ENCODE assay signal across 11 mouse cellular contexts in the genomic region with DNA sequence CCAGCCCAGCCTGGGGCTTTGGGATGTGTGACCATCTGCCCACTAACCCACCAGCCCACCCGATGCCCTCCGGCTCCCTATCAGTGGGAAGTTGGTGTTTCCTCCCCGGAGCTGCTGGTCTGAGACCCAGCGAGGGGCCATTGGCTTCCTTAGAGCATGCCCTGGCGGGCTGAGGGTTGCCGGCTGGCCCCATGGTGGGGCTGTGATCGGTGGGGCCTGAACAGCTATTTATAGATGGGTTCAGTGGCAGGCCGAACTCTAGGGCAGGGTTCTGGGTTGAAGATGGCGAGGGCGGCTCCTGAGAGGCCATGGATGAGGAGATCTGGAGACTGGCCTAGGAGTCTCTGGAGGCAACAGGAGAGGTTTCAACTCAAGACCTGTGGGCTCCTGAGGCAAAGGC. TPM values are rescaled to one million over a fixed set of nuclear protein-coding genes. Genes with fewer than 3 reads are reported as not detected.
DNase-seq lines count a peak whose midpoint lies in the region; ATAC-seq lines count a peak whose summit lies in the region.
"Had no signal": no experiment of that assay in that cellular context is flagged by ENCODE, and none has a peak within 500 bp of the region (broad histone marks: within the 10 kb centered on the region; RNA-seq: fewer than 3 reads in every experiment).

No protein-coding gene starts in this region.

- no peak overlapping the region for H3K4me2 ChIP-seq in heart, embryonic 13.5 days
- H3K4me2 ChIP-seq in heart, embryonic 11.5 days: no peak overlapping the region
- no peak overlapping the region for H3K4me2 ChIP-seq in midbrain, embryonic 13.5 days (replicated peaks)
- H3K4me2 ChIP-seq in liver, embryonic 13.5 days: peak overlapping the region; percentile 45
- no peak overlapping the region for H3K4me2 ChIP-seq in stomach, embryonic 16.5 days (ENCODE audit: low read depth, low read length)
- no peak overlapping the region for H3K4me2 ChIP-seq in forebrain, embryonic 12.5 days
- H3K4me2 ChIP-seq: limb, embryonic 12.5 days had no signal

- 51% methylated on average over 10 of the region's 10 CpGs for WGBS in heart, embryonic 13.5 days
- 53% methylated on average over 10 of the region's 10 CpGs for WGBS in heart, embryonic 11.5 days (ENCODE audit: insufficient replicate concordance)
- 88% methylated on average over 10 of the region's 10 CpGs for WGBS in midbrain, embryonic 10.5 days
- 84% methylated on average over 10 of the region's 10 CpGs for WGBS in midbrain, embryonic 13.5 days
- 25% methylated on average over 10 of the region's 10 CpGs for WGBS in liver, embryonic 13.5 days (ENCODE audit: insufficient replicate concordance)
- WGBS in stomach, embryonic 16.5 days: 85% methylated on average over 10 of the region's 10 CpGs
- WGBS in forebrain, embryonic 12.5 days: 89% methylated on average over 10 of the region's 10 CpGs

- H3K4me3 ChIP-seq in heart, embryonic 13.5 days: peak overlapping the region; percentile 11; the same call in 1 of the 2 replicates
- no peak overlapping the region for H3K4me3 ChIP-seq in heart, embryonic 11.5 days (ENCODE audit: low read depth, low read length)
- no peak overlapping the region for H3K4me3 ChIP-seq in midbrain, embryonic 10.5 days
- H3K4me3 ChIP-seq in midbrain, embryonic 13.5 days (replicated peaks): no peak overlapping the region
- H3K4me3 ChIP-seq in liver, embryonic 13.5 days (replicated peaks): peak overlapping the region; percentile 41
- peak overlapping the region; percentile 22 for H3K4me3 ChIP-seq in stomach, embryonic 16.5 days (replicated peaks; ENCODE audit: low read length)
- H3K4me3 ChIP-seq in forebrain, embryonic 12.5 days (replicated peaks): no peak overlapping the region
- H3K4me3 ChIP-seq: limb, embryonic 12.5 days had no signal

- H3K27ac ChIP-seq in heart, embryonic 13.5 days (replicated peaks): no peak overlapping the region
- H3K27ac ChIP-seq in heart, embryonic 11.5 days (ENCODE audit: low read depth, low read length): no peak overlapping the region
- 0 out of 2 replicates have a peak overlapping the region, but pooled peaks have one; percentile 24 for H3K27ac ChIP-seq in midbrain, embryonic 10.5 days (replicated peaks)
- H3K27ac ChIP-seq in midbrain, embryonic 13.5 days: no peak overlapping the region
- H3K27ac ChIP-seq in liver, embryonic 13.5 days: peak overlapping the region; percentile 58
- H3K27ac ChIP-seq in stomach, embryonic 16.5 days (ENCODE audit: low read length): no peak overlapping the region; the same call in 1 of the 2 replicates
- no peak overlapping the region for H3K27ac ChIP-seq in forebrain, embryonic 12.5 days
- H3K27ac ChIP-seq: limb, embryonic 12.5 days had no signal

- H3K36me3 ChIP-seq in heart, embryonic 13.5 days: no peaks in the 10 kb centered on the region
- H3K36me3 ChIP-seq in heart, embryonic 11.5 days (ENCODE audit: control insufficient read depth, insufficient read depth, low read length): no peaks in the 10 kb centered on the region
- H3K36me3 ChIP-seq in midbrain, embryonic 10.5 days: no peaks in the 10 kb centered on the region
- H3K36me3 ChIP-seq in midbrain, embryonic 13.5 days: no peaks in the 10 kb centered on the region
- no peaks in the 10 kb centered on the region for H3K36me3 ChIP-seq in liver, embryonic 13.5 days
- H3K36me3 ChIP-seq in stomach, embryonic 16.5 days (ENCODE audit: control insufficient read depth, insufficient read depth, low read length): no peaks in the 10 kb centered on the region
- no peaks in the 10 kb centered on the region for H3K36me3 ChIP-seq in forebrain, embryonic 12.5 days (replicated peaks)
- H3K36me3 ChIP-seq: limb, embryonic 12.5 days had no signal

- H3K9me3 ChIP-seq in heart, embryonic 13.5 days: no peaks in the 10 kb centered on the region
- H3K9me3 ChIP-seq in heart, embryonic 11.5 days (replicated peaks; ENCODE audit: control insufficient read depth, low read length): no peaks in the 10 kb centered on the region
- H3K9me3 ChIP-seq in midbrain, embryonic 10.5 days (replicated peaks): no peaks in the 10 kb centered on the region
- no peaks in the 10 kb centered on the region for H3K9me3 ChIP-seq in midbrain, embryonic 13.5 days
- no peaks in the 10 kb centered on the region for H3K9me3 ChIP-seq in liver, embryonic 13.5 days (replicated peaks)
- H3K9me3 ChIP-seq in stomach, embryonic 16.5 days (replicated peaks; ENCODE audit: control insufficient read depth, low read length): no peaks in the 10 kb centered on the region
- H3K9me3 ChIP-seq in forebrain, embryonic 12.5 days: no peaks in the 10 kb centered on the region
- H3K9me3 ChIP-seq: limb, embryonic 12.5 days had no signal

- H3K4me1 ChIP-seq in heart, embryonic 13.5 days: peaks cover 11% of the 10 kb centered on the region
- H3K4me1 ChIP-seq in heart, embryonic 11.5 days (ENCODE audit: control insufficient read depth, insufficient read depth, low read length): peaks cover 7% of the 10 kb centered on the region
- H3K4me1 ChIP-seq in midbrain, embryonic 10.5 days: peaks cover 9% of the 10 kb centered on the region
- no peaks in the 10 kb centered on the region for H3K4me1 ChIP-seq in midbrain, embryonic 13.5 days (replicated peaks)
- peaks cover 47% of the 10 kb centered on the region for H3K4me1 ChIP-seq in liver, embryonic 13.5 days (replicated peaks)
- no peaks in the 10 kb centered on the region for H3K4me1 ChIP-seq in stomach, embryonic 16.5 days (ENCODE audit: control insufficient read depth, insufficient read depth, low read length)
- H3K4me1 ChIP-seq in forebrain, embryonic 12.5 days: no peaks in the 10 kb centered on the region
- H3K4me1 ChIP-seq: limb, embryonic 12.5 days had no signal

- peak overlapping the region; percentile 38; the same call in 1 of the 2 replicates for H3K9ac ChIP-seq in heart, embryonic 13.5 days
- no peak overlapping the region for H3K9ac ChIP-seq in heart, embryonic 11.5 days (ENCODE audit: low read depth, low read length)
- H3K9ac ChIP-seq in midbrain, embryonic 13.5 days (replicated peaks): no peak overlapping the region
- peak overlapping the region; percentile 50 for H3K9ac ChIP-seq in liver, embryonic 13.5 days
- H3K9ac ChIP-seq in stomach, embryonic 16.5 days (ENCODE audit: low read length): peak overlapping the region; percentile 29; the same call in 1 of the 2 replicates
- H3K9ac ChIP-seq in forebrain, embryonic 12.5 days: no peak overlapping the region
- H3K9ac ChIP-seq: limb, embryonic 12.5 days had no signal

- H3K27me3 ChIP-seq in heart, embryonic 13.5 days (replicated peaks): no peaks in the 10 kb centered on the region
- H3K27me3 ChIP-seq in heart, embryonic 11.5 days (ENCODE audit: control insufficient read depth, insufficient read depth, low read length): no peaks in the 10 kb centered on the region
- no peaks in the 10 kb centered on the region for H3K27me3 ChIP-seq in midbrain, embryonic 10.5 days (ENCODE audit: low read depth, poor library complexity, severe bottlenecking)
- H3K27me3 ChIP-seq in midbrain, embryonic 13.5 days: no peaks in the 10 kb centered on the region
- H3K27me3 ChIP-seq in liver, embryonic 13.5 days: no peaks in the 10 kb centered on the region
- H3K27me3 ChIP-seq in stomach, embryonic 16.5 days (ENCODE audit: control insufficient read depth, insufficient read depth, low read length): no peaks in the 10 kb centered on the region
- H3K27me3 ChIP-seq in forebrain, embryonic 12.5 days: no peaks in the 10 kb centered on the region
- H3K27me3 ChIP-seq: limb, embryonic 12.5 days had no signal

- DNase-seq in midbrain, embryonic 10.5 days (ENCODE audit: low spot score): no peak
- DNase-seq in liver, embryonic 13.5 days: no peak
- DNase-seq in gastrocnemius, postnatal 10 days: no peak

- no peak for ATAC-seq in heart, embryonic 13.5 days (ENCODE audit: extremely low read depth, insufficient number of reproducible peaks, low FRiP score, low TSS enrichment)
- no peak for ATAC-seq in heart, embryonic 11.5 days (replicated peaks; ENCODE audit: insufficient number of reproducible peaks, low FRiP score, low TSS enrichment)
- ATAC-seq in midbrain, embryonic 13.5 days: no peak
- ATAC-seq in liver, embryonic 13.5 days (ENCODE audit: low read depth): 0 out of 2 replicates have a peak, but pooled peaks have one; percentile 5
- ATAC-seq in stomach, embryonic 16.5 days (ENCODE audit: insufficient read depth, low FRiP score): no peak
- no peak for ATAC-seq in forebrain, embryonic 12.5 days (ENCODE audit: low FRiP score)
- ATAC-seq: CD4-positive, CD25-positive, alpha-beta regulatory T cell, adult 4 months; hindbrain, embryonic 16.5 days had no signal

RNA-seq across cellular contexts. Expression of a gene that starts 14.8 kb away (rescaled TPM):
- 3.5 and 3.9 TPM in 2 replicates for polyA plus RNA-seq in heart, embryonic 13.5 days (2015; fragmentation: Nextera tagmentation; extraction: Ambion mirVana)
- 1.7 and 1.9 TPM in 2 replicates for polyA plus RNA-seq in heart, embryonic 11.5 days (2014; fragmentation: Nextera tagmentation; extraction: Ambion mirVana)
- 3.6 and 5.6 TPM in 2 replicates for polyA plus RNA-seq in midbrain, embryonic 10.5 days (2016; fragmentation: Nextera tagmentation; extraction: Ambion mirVana)
- polyA plus RNA-seq in midbrain, embryonic 13.5 days (2015; fragmentation: Nextera tagmentation; extraction: Ambion mirVana): 1.8 and 3.0 TPM in 2 replicates
- 14.1 and 15.1 TPM in 2 replicates for polyA plus RNA-seq in liver, embryonic 13.5 days (2015; fragmentation: Nextera tagmentation; extraction: Ambion mirVana)
- polyA plus RNA-seq in stomach, embryonic 16.5 days (2015; fragmentation: Nextera tagmentation; extraction: Ambion mirVana): 5.1 and 6.7 TPM in 2 replicates
- polyA plus RNA-seq in forebrain, embryonic 12.5 days (2016; fragmentation: Nextera tagmentation; extraction: Ambion mirVana): 1.7 and 2.7 TPM in 2 replicates
- 1 to 10 TPM; 3.2 to 6.4 TPM for total RNA-seq in gastrocnemius, postnatal 10 days (2021)

RNA-seq across cellular contexts. Expression of a gene that starts 20.9 kb away (rescaled TPM):
- polyA plus RNA-seq in heart, embryonic 13.5 days (2015; fragmentation: Nextera tagmentation; extraction: Ambion mirVana): 806 and 882 TPM in 2 replicates
- polyA plus RNA-seq in heart, embryonic 11.5 days (2014; fragmentation: Nextera tagmentation; extraction: Ambion mirVana): 470 and 665 TPM in 2 replicates
- 0.02 TPM in 1 of 2 replicates, not detected in the other for polyA plus RNA-seq in midbrain, embryonic 10.5 days (2016; fragmentation: Nextera tagmentation; extraction: Ambion mirVana)
- not detected in 2 replicates for polyA plus RNA-seq in midbrain, embryonic 13.5 days (2015; fragmentation: Nextera tagmentation; extraction: Ambion mirVana)
- 0.14 and 0.95 TPM in 2 replicates for polyA plus RNA-seq in liver, embryonic 13.5 days (2015; fragmentation: Nextera tagmentation; extraction: Ambion mirVana)
- polyA plus RNA-seq in stomach, embryonic 16.5 days (2015; fragmentation: Nextera tagmentation; extraction: Ambion mirVana): 0.17 and 0.54 TPM in 2 replicates
- 0.14 and 0.19 TPM in 2 replicates for polyA plus RNA-seq in forebrain, embryonic 12.5 days (2016; fragmentation: Nextera tagmentation; extraction: Ambion mirVana)
- total RNA-seq in gastrocnemius, postnatal 10 days (2021): under 1 TPM; 0.12 to 0.20 TPM
- polyA plus RNA-seq: CD4-positive, CD25-positive, alpha-beta regulatory T cell, adult 4 months had no signal

RNA-seq across cellular contexts. Expression of a gene that starts 26.8 kb away (rescaled TPM):
- 45.0 and 55.5 TPM in 2 replicates for polyA plus RNA-seq in heart, embryonic 13.5 days (2015; fragmentation: Nextera tagmentation; extraction: Ambion mirVana)
- 34.0 and 36.3 TPM in 2 replicates for polyA plus RNA-seq in heart, embryonic 11.5 days (2014; fragmentation: Nextera tagmentation; extraction: Ambion mirVana)
- polyA plus RNA-seq in midbrain, embryonic 10.5 days (2016; fragmentation: Nextera tagmentation; extraction: Ambion mirVana): 20.5 and 26.3 TPM in 2 replicates
- 25.0 and 29.4 TPM in 2 replicates for polyA plus RNA-seq in midbrain, embryonic 13.5 days (2015; fragmentation: Nextera tagmentation; extraction: Ambion mirVana)
- polyA plus RNA-seq in liver, embryonic 13.5 days (2015; fragmentation: Nextera tagmentation; extraction: Ambion mirVana): 10.6 and 10.9 TPM in 2 replicates
- 43.7 and 51.3 TPM in 2 replicates for polyA plus RNA-seq in stomach, embryonic 16.5 days (2015; fragmentation: Nextera tagmentation; extraction: Ambion mirVana)
- 22.6 and 24.3 TPM in 2 replicates for polyA plus RNA-seq in forebrain, embryonic 12.5 days (2016; fragmentation: Nextera tagmentation; extraction: Ambion mirVana)
- 10 to 100 TPM; 27.8 to 40.8 TPM for total RNA-seq in gastrocnemius, postnatal 10 days (2021)

RNA-seq across cellular contexts. Expression of a gene that starts 43.2 kb away (rescaled TPM):
- polyA plus RNA-seq in heart, embryonic 13.5 days (2015; fragmentation: Nextera tagmentation; extraction: Ambion mirVana): 226 and 239 TPM in 2 replicates
- polyA plus RNA-seq in heart, embryonic 11.5 days (2014; fragmentation: Nextera tagmentation; extraction: Ambion mirVana): 316 and 322 TPM in 2 replicates
- 363 TPM in 2 replicates for polyA plus RNA-seq in midbrain, embryonic 10.5 days (2016; fragmentation: Nextera tagmentation; extraction: Ambion mirVana)
- polyA plus RNA-seq in midbrain, embryonic 13.5 days (2015; fragmentation: Nextera tagmentation; extraction: Ambion mirVana): 251 and 254 TPM in 2 replicates
- polyA plus RNA-seq in liver, embryonic 13.5 days (2015; fragmentation: Nextera tagmentation; extraction: Ambion mirVana): 188 and 213 TPM in 2 replicates
- 264 and 286 TPM in 2 replicates for polyA plus RNA-seq in stomach, embryonic 16.5 days (2015; fragmentation: Nextera tagmentation; extraction: Ambion mirVana)
- 294 and 301 TPM in 2 replicates for polyA plus RNA-seq in forebrain, embryonic 12.5 days (2016; fragmentation: Nextera tagmentation; extraction: Ambion mirVana)
- 100 to 1,000 TPM; 336 to 337 TPM for total RNA-seq in gastrocnemius, postnatal 10 days (2021)

Comparison
In these comparisons a context has a peak if more than half of its experiments do, and no peak if none do; other contexts are left out.
1. H3K27ac ChIP-seq: peak in midbrain, embryonic 10.5 days (single experiment) and liver, embryonic 13.5 days (single experiment); none in heart, embryonic 13.5 days (single experiment), heart, embryonic 11.5 days (single experiment), midbrain, embryonic 13.5 days (single experiment), stomach, embryonic 16.5 days (single experiment) and forebrain, embryonic 12.5 days (single experiment).
2. H3K4me3 ChIP-seq: peak in heart, embryonic 13.5 days (single experiment), liver, embryonic 13.5 days (single experiment) and stomach, embryonic 16.5 days (single experiment); none in heart, embryonic 11.5 days (single experiment), midbrain, embryonic 10.5 days (single experiment), midbrain, embryonic 13.5 days (single experiment) and forebrain, embryonic 12.5 days (single experiment).
3. H3K9ac ChIP-seq: peak in heart, embryonic 13.5 days (single experiment), liver, embryonic 13.5 days (single experiment) and stomach, embryonic 16.5 days (single experiment); none in heart, embryonic 11.5 days (single experiment), midbrain, embryonic 13.5 days (single experiment) and forebrain, embryonic 12.5 days (single experiment).
4. RNA of a gene that starts 20.9 kb away (polyA plus RNA-seq): 806 to 882 TPM in heart, embryonic 13.5 days and 470 to 665 TPM in heart, embryonic 11.5 days; 0.17 to 0.54 TPM in stomach, embryonic 16.5 days, 0.14 to 0.19 TPM in forebrain, embryonic 12.5 days, 0.14 to 0.95 TPM in liver, embryonic 13.5 days, 0.02 TPM in midbrain, embryonic 10.5 days and not detected in midbrain, embryonic 13.5 days; every median in the first group is over 100 times any median in the second.